27 mouse cellular contexts compared by ENCODE assay signal in the genomic region with DNA sequence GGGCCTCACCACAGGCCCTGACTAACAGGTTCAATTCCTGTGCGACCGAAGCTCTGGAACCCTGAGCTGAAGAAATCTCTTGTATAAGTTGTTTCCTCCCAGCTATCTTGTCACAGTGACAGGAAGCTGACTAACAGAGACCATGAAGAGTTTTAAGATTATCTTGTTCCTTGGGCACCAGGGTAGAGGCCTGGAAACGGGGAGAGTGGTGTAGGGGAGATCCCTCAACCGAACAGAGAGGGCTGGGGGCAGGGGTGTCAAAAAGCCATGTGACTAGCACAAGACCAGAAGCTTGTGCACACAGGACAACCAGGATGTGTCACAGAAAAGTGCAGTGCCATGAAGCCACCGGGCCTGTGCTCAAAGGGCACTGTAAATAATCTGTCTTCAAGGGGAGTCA.
A peak's percentile ranks its signal among the peaks of the same experiment; 100 is the strongest.
DNase-seq lines count a peak whose midpoint lies in the region; ATAC-seq and TF ChIP-seq lines count a peak whose summit lies in the region.
"Had no signal": no experiment of that assay in that cellular context is flagged by ENCODE, and none has a peak within 500 bp of the region (broad histone marks: within the 10 kb centered on the region; RNA-seq: fewer than 3 reads in every experiment).

No protein-coding gene starts in this region.

- H3K27me3 ChIP-seq in midbrain, embryonic 11.5 days (ENCODE audit: control insufficient read depth, insufficient read depth, low read length): no peaks in the 10 kb centered on the region
- no peaks in the 10 kb centered on the region for H3K27me3 ChIP-seq in midbrain, embryonic 13.5 days
- H3K27me3 ChIP-seq in ES-Bruce4 (ENCODE audit: control insufficient read depth, insufficient read depth, low read length, poor library complexity, severe bottlenecking) (no peaks in the 10 kb centered on the region), MEL (ENCODE audit: control insufficient read depth in 1 of 2, insufficient read depth in 2 of 2, low read length in 2 of 2) (no peaks in the 10 kb centered on the region)
- H3K27me3 ChIP-seq: embryonic facial prominence, embryonic 13.5 days; forebrain, embryonic 12.5 days; forebrain, embryonic 15.5 days; heart, embryonic 13.5 days; hindbrain, embryonic 12.5 days; hindbrain, embryonic 15.5 days had no signal

- no peak overlapping the region for H3K9ac ChIP-seq in midbrain, embryonic 11.5 days (ENCODE audit: low read length)
- H3K9ac ChIP-seq in midbrain, embryonic 13.5 days (replicated peaks): no peak overlapping the region
- no peak overlapping the region for H3K9ac ChIP-seq in ES-Bruce4 (ENCODE audit: low read depth, poor library complexity, severe bottlenecking)
- peak overlapping the region; percentile 49 for H3K9ac ChIP-seq in MEL (ENCODE audit: control insufficient read depth, low read depth, low read length, poor library complexity, severe bottlenecking)
- H3K9ac ChIP-seq: embryonic facial prominence, embryonic 13.5 days; forebrain, embryonic 12.5 days; forebrain, embryonic 15.5 days; heart, embryonic 13.5 days; hindbrain, embryonic 12.5 days; hindbrain, embryonic 15.5 days had no signal

- TF ChIP-seq EP300 in ES-Bruce4 (IDR thresholded peaks at IDR 0.05; ENCODE audit: insufficient read depth, low read depth, low read length) (no peak), MEL (IDR thresholded peaks at IDR 0.05; ENCODE audit: low read depth in 1 of 2, low read length in 2 of 2) (peak; percentile 94)

- TF ChIP-seq CTCF in ES-Bruce4 (IDR thresholded peaks at IDR 0.05; ENCODE audit: low read depth, low read length): no peak
- TF ChIP-seq CTCF in MEL (IDR thresholded peaks at IDR 0.05 in 2 of 3, conservative IDR thresholded peaks at IDR 0.05 in 1 of 3; ENCODE audit: control insufficient read depth in 1 of 3, insufficient read depth in 1 of 3, low read depth in 2 of 3, low read length in 3 of 3, poor library complexity in 1 of 3, severe bottlenecking in 1 of 3): no peak

- no peaks in the 10 kb centered on the region for H3K4me1 ChIP-seq in midbrain, embryonic 11.5 days (ENCODE audit: control insufficient read depth, insufficient read depth, low read length)
- H3K4me1 ChIP-seq in midbrain, embryonic 13.5 days (replicated peaks): no peaks in the 10 kb centered on the region
- no peaks in the 10 kb centered on the region for H3K4me1 ChIP-seq in ES-Bruce4 (ENCODE audit: control insufficient read depth, insufficient read depth, low read length)
- peaks cover 25 to 52% of the 10 kb centered on the region in 2 experiments for H3K4me1 ChIP-seq in MEL (ENCODE audit: control insufficient read depth in 1 of 2, insufficient read depth in 2 of 2, low read length in 2 of 2)
- H3K4me1 ChIP-seq: forebrain, embryonic 15.5 days; hindbrain, embryonic 15.5 days had no signal

- H3K4me3 ChIP-seq in midbrain, embryonic 11.5 days (ENCODE audit: low read depth, low read length): no peak overlapping the region
- no peak overlapping the region for H3K4me3 ChIP-seq in midbrain, embryonic 13.5 days (replicated peaks)
- H3K4me3 ChIP-seq in ES-Bruce4 (ENCODE audit: low read depth, low read length) (peak overlapping the region; percentile 20), MEL (ENCODE audit: control insufficient read depth in 1 of 2, insufficient read depth in 1 of 2, low read depth in 2 of 2, low read length in 2 of 2) (no peak overlapping the region)
- H3K4me3 ChIP-seq: embryonic facial prominence, embryonic 10.5 days; embryonic facial prominence, embryonic 13.5 days; erythroblast, embryonic 14.5 days; forebrain, embryonic 12.5 days; forebrain, embryonic 15.5 days; heart, embryonic 13.5 days; hindbrain, embryonic 12.5 days; hindbrain, embryonic 15.5 days had no signal

- WGBS in midbrain, embryonic 11.5 days: 90% methylated on average over 5 of the region's 5 CpGs
- WGBS in midbrain, embryonic 13.5 days: 93% methylated on average over 5 of the region's 5 CpGs

- no peaks in the 10 kb centered on the region for H3K9me3 ChIP-seq in midbrain, embryonic 11.5 days (ENCODE audit: control insufficient read depth, low read length)
- H3K9me3 ChIP-seq in midbrain, embryonic 13.5 days: no peaks in the 10 kb centered on the region
- no peaks in the 10 kb centered on the region for H3K9me3 ChIP-seq in ES-Bruce4 (replicated peaks; ENCODE audit: control insufficient read depth, insufficient read depth, low read length, poor library complexity, severe bottlenecking)
- H3K9me3 ChIP-seq in MEL (replicated peaks; ENCODE audit: insufficient read depth, low read length): no peaks in the 10 kb centered on the region
- H3K9me3 ChIP-seq: embryonic facial prominence, embryonic 10.5 days; embryonic facial prominence, embryonic 13.5 days; forebrain, embryonic 12.5 days; forebrain, embryonic 15.5 days; hindbrain, embryonic 12.5 days; hindbrain, embryonic 15.5 days had no signal

- no peak for ATAC-seq in midbrain, embryonic 11.5 days (ENCODE audit: low FRiP score)
- ATAC-seq in midbrain, embryonic 13.5 days: no peak
- ATAC-seq: activated CD4-positive, CD25-positive, alpha-beta regulatory T cell, adult 4 months; forebrain, embryonic 15.5 days; intestine, postnatal 0 days had no signal

- peak; percentile 49 for DNase-seq in midbrain, embryonic 11.5 days (ENCODE audit: low spot score, missing footprints)
- peak; percentile 91 for DNase-seq in MEL (ENCODE audit: low read depth, low spot score)
- DNase-seq in lung, postnatal 25 days (ENCODE audit: low spot score): no peak
- DNase-seq in right cerebral cortex, postnatal 36 days (ENCODE audit: low spot score in 2 of 2): no peak
- no peak for DNase-seq in c-Kit-positive CD71-positive TER-119-positive erythroid progenitor cells, embryonic 14.5 days (ENCODE audit: low spot score)
- DNase-seq: adrenal gland, postnatal 10 days; adrenal gland, postnatal 36 days; cerebellum, adult 11 months; cerebellum, adult 2 months; cerebellum, adult 9-11 months; cerebellum, postnatal 25 days; embryo, embryonic 11 days; gastrocnemius, postnatal 25 days; heart, postnatal 14 days; kidney, adult 2 months had no signal

- no peaks in the 10 kb centered on the region for H3K36me3 ChIP-seq in midbrain, embryonic 11.5 days (ENCODE audit: control insufficient read depth, insufficient read depth, low read length)
- H3K36me3 ChIP-seq in midbrain, embryonic 13.5 days: no peaks in the 10 kb centered on the region
- H3K36me3 ChIP-seq in ES-Bruce4 (ENCODE audit: control insufficient read depth, insufficient read depth, low read length, poor library complexity, severe bottlenecking) (no peaks in the 10 kb centered on the region), MEL (ENCODE audit: control insufficient read depth in 1 of 2, insufficient read depth in 2 of 2, low read length in 2 of 2) (peaks cover 0 to 41% of the 10 kb centered on the region in 2 experiments; a peak in 2 of 4 replicates)
- H3K36me3 ChIP-seq: embryonic facial prominence, embryonic 10.5 days; embryonic facial prominence, embryonic 13.5 days; forebrain, embryonic 12.5 days; forebrain, embryonic 15.5 days; heart, embryonic 13.5 days; hindbrain, embryonic 12.5 days; hindbrain, embryonic 15.5 days had no signal

- no peak for TF ChIP-seq POLR2A in ES-Bruce4 (IDR thresholded peaks at IDR 0.05; ENCODE audit: insufficient read depth, low read length)
- no peak; a peak in 1 of 4 replicates for TF ChIP-seq POLR2A in MEL (IDR thresholded peaks at IDR 0.05; ENCODE audit: control insufficient read depth in 1 of 2, insufficient read depth in 1 of 2, low read depth in 1 of 2, low read length in 2 of 2, poor library complexity in 1 of 2)

- H3K79me2 ChIP-seq in MEL (ENCODE audit: control insufficient read depth, insufficient read depth, low read length, poor library complexity): no peaks in the 10 kb centered on the region; the same call in 1 of the 2 replicates

- H3K27ac ChIP-seq in midbrain, embryonic 11.5 days (ENCODE audit: low read depth, low read length): no peak overlapping the region
- no peak overlapping the region for H3K27ac ChIP-seq in midbrain, embryonic 13.5 days
- H3K27ac ChIP-seq in ES-Bruce4 (ENCODE audit: insufficient read depth, low read length) (no peak overlapping the region), MEL (ENCODE audit: control insufficient read depth, low read depth, low read length) (peak overlapping the region; percentile 93)
- H3K27ac ChIP-seq: embryonic facial prominence, embryonic 10.5 days; forebrain, embryonic 12.5 days; forebrain, embryonic 15.5 days; heart, embryonic 13.5 days; hindbrain, embryonic 12.5 days; hindbrain, embryonic 15.5 days had no signal

- TF ChIP-seq RAD21 in MEL (IDR thresholded peaks at IDR 0.05; ENCODE audit: low read depth, low read length): no peak

- no peak overlapping the region for H3K4me2 ChIP-seq in midbrain, embryonic 11.5 days
- H3K4me2 ChIP-seq in midbrain, embryonic 13.5 days (replicated peaks): no peak overlapping the region
- H3K4me2 ChIP-seq: embryonic facial prominence, embryonic 13.5 days; forebrain, embryonic 12.5 days; forebrain, embryonic 15.5 days; heart, embryonic 13.5 days; hindbrain, embryonic 12.5 days; hindbrain, embryonic 15.5 days had no signal

TF ChIP-seq in MEL, 35 proteins besides CTCF, POLR2A, EP300 and RAD21 (continues in another document):
- TF ChIP-seq ZMIZ1 (IDR thresholded peaks at IDR 0.05; ENCODE audit: low read depth, low read length) (no peak), ELF1 (IDR thresholded peaks at IDR 0.05; ENCODE audit: low read depth, low read length) (no peak), RCOR1 (IDR thresholded peaks at IDR 0.05; ENCODE audit: low read depth, low read length) (peak; percentile 69; the same call in 1 of the 2 replicates), SMC3 (IDR thresholded peaks at IDR 0.05; ENCODE audit: low read depth, low read length) (no peak), UBTF (IDR thresholded peaks at IDR 0.05; ENCODE audit: borderline replicate concordance, insufficient read depth, low read depth, low read length) (no peak), MAFK (IDR thresholded peaks at IDR 0.05; ENCODE audit: borderline replicate concordance, low read depth, low read length) (no peak), USF2 (IDR thresholded peaks at IDR 0.05; ENCODE audit: borderline replicate concordance in 1 of 2, insufficient read depth in 1 of 2, low read depth in 1 of 2, low read length in 2 of 2) (no peak), USF1 (IDR thresholded peaks at IDR 0.05; ENCODE audit: low read depth, low read length) (peak; percentile 82), BHLHE40 (IDR thresholded peaks at IDR 0.05; ENCODE audit: borderline replicate concordance, low read depth, low read length) (no peak; the same call in 1 of the 2 replicates), TCF12 (IDR thresholded peaks at IDR 0.05; ENCODE audit: low read depth, low read length) (peak; percentile 77), GATA1 (IDR thresholded peaks at IDR 0.05; ENCODE audit: low read depth, low read length) (peak; percentile 93), JUND (IDR thresholded peaks at IDR 0.05; ENCODE audit: low read depth, low read length) (peak; percentile 51; the same call in 1 of the 2 replicates), ZKSCAN1 (IDR thresholded peaks at IDR 0.05; ENCODE audit: low read depth, low read length) (no peak), SIN3A (IDR thresholded peaks at IDR 0.05; ENCODE audit: low read length) (peak; percentile 68), TBP (IDR thresholded peaks at IDR 0.05; ENCODE audit: low read depth, low read length) (peak; percentile 55; the same call in 1 of the 2 replicates), TAL1 (IDR thresholded peaks at IDR 0.05; ENCODE audit: low read length) (peak; percentile 57)

Comparison
In these comparisons a context has a peak if more than half of its experiments do, and no peak if none do; other contexts are left out.
1. DNase-seq: peak in midbrain, embryonic 11.5 days (single experiment) and MEL (single experiment); none in lung, postnatal 25 days (single experiment), right cerebral cortex, postnatal 36 days (0 of 2) and c-Kit-positive CD71-positive TER-119-positive erythroid progenitor cells, embryonic 14.5 days (single experiment).